ENCODE assay signal across 8 mouse cellular contexts in genomic region chr14:30549777-30550149, GRCm38 (mm10). TPM values are rescaled to one million over a fixed set of nuclear protein-coding genes. Genes with fewer than 3 reads are reported as not detected.
DNase-seq lines count a peak whose midpoint lies in the region; ATAC-seq and TF ChIP-seq lines count a peak whose summit lies in the region.

No protein-coding gene starts in this region.

- 11% methylated on average over 10 of the region's 10 CpGs for WGBS in cerebellum, adult 2 months
- WGBS in hindbrain, embryonic 13.5 days, result 1% methylated on average over 10 of the region's 10 CpGs
- WGBS in lung, postnatal 0 days, result 0% methylated on average over 10 of the region's 10 CpGs
- WGBS in stomach, embryonic 14.5 days, result under 1% methylated on average over 10 of the region's 10 CpGs

- no peaks in the 10 kb centered on the region for H3K9me3 ChIP-seq in hindbrain, embryonic 13.5 days
- H3K9me3 ChIP-seq in lung, postnatal 0 days (ENCODE audit: low read length), result no peaks in the 10 kb centered on the region
- no peaks in the 10 kb centered on the region for H3K9me3 ChIP-seq in stomach, embryonic 14.5 days (ENCODE audit: control insufficient read depth, low read depth, low read length)

- H3K9ac ChIP-seq in hindbrain, embryonic 13.5 days, result peak overlapping the region; percentile 92
- H3K9ac ChIP-seq in lung, postnatal 0 days (replicated peaks; ENCODE audit: low read depth), result peak overlapping the region; percentile 68
- peak overlapping the region; percentile 87 for H3K9ac ChIP-seq in stomach, embryonic 14.5 days (replicated peaks; ENCODE audit: low read depth, low read length)

- peak overlapping the region; percentile 77 for H3K4me3 ChIP-seq in cerebellum, adult 2 months (replicated peaks; ENCODE audit: insufficient read depth, low read depth, low read length)
- H3K4me3 ChIP-seq in hindbrain, embryonic 13.5 days, result peak overlapping the region; percentile 83
- H3K4me3 ChIP-seq in lung, postnatal 0 days (ENCODE audit: low read depth, low read length), result peak overlapping the region; percentile 67
- H3K4me3 ChIP-seq in stomach, embryonic 14.5 days (ENCODE audit: low read depth, low read length), result peak overlapping the region; percentile 87

- H3K27ac ChIP-seq in cerebellum, adult 2 months (ENCODE audit: insufficient read depth, low read length), result no peak overlapping the region
- H3K27ac ChIP-seq in hindbrain, embryonic 13.5 days, result peak overlapping the region; percentile 94
- peak overlapping the region; percentile 95 for H3K27ac ChIP-seq in lung, postnatal 0 days (ENCODE audit: low read length)
- peak overlapping the region; percentile 88; the same call in 1 of the 2 replicates for H3K27ac ChIP-seq in stomach, embryonic 14.5 days (ENCODE audit: low read length)

- ATAC-seq in hindbrain, embryonic 13.5 days (ENCODE audit: low FRiP score), result peak; percentile 16
- ATAC-seq in lung, postnatal 0 days, result no peak
- no peak for ATAC-seq in stomach, embryonic 14.5 days (ENCODE audit: insufficient number of reproducible peaks, insufficient read depth, low FRiP score, low read depth)
- no peak for ATAC-seq in frontal cortex, adult (ENCODE audit: low TSS enrichment)

- H3K4me1 ChIP-seq in cerebellum, adult 2 months (ENCODE audit: control insufficient read depth, insufficient read depth, low read length), result peaks cover 8% of the 10 kb centered on the region
- peaks cover 43% of the 10 kb centered on the region for H3K4me1 ChIP-seq in hindbrain, embryonic 13.5 days (replicated peaks)
- peaks cover 28% of the 10 kb centered on the region; the same call in 1 of the 2 replicates for H3K4me1 ChIP-seq in lung, postnatal 0 days (ENCODE audit: insufficient read depth, low read depth, low read length)
- H3K4me1 ChIP-seq in stomach, embryonic 14.5 days (ENCODE audit: control insufficient read depth, insufficient read depth, low read length), result peaks cover 22% of the 10 kb centered on the region

- no peak for TF ChIP-seq EP300 in lung, postnatal 0 days (IDR thresholded peaks at IDR 0.05)

- no peaks in the 10 kb centered on the region for H3K36me3 ChIP-seq in hindbrain, embryonic 13.5 days
- no peaks in the 10 kb centered on the region for H3K36me3 ChIP-seq in lung, postnatal 0 days (ENCODE audit: insufficient read depth, low read length)
- no peaks in the 10 kb centered on the region; the same call in 1 of the 2 replicates for H3K36me3 ChIP-seq in stomach, embryonic 14.5 days (ENCODE audit: control insufficient read depth, insufficient read depth, low read length)

- peak in 1 of 2 experiments; percentile 34 for DNase-seq in cerebellum, adult 2 months
- no peak for DNase-seq in cerebellum, adult 11 months
- DNase-seq in 3T3-L1 (ENCODE audit: low read depth, low spot score), result peak; percentile 15
- peak; percentile 54 to 55 for DNase-seq in cerebellum, postnatal 10 days
- peak; percentile 37 for DNase-seq in lung, postnatal 0 days (ENCODE audit: low spot score)

- no peaks in the 10 kb centered on the region for H3K27me3 ChIP-seq in cerebellum, adult 2 months (ENCODE audit: control insufficient read depth, insufficient read depth, low read length)
- H3K27me3 ChIP-seq in hindbrain, embryonic 13.5 days, result no peaks in the 10 kb centered on the region
- H3K27me3 ChIP-seq in lung, postnatal 0 days (replicated peaks; ENCODE audit: insufficient read depth, low read length), result no peaks in the 10 kb centered on the region
- H3K27me3 ChIP-seq in stomach, embryonic 14.5 days (ENCODE audit: control insufficient read depth, insufficient read depth, low read length), result no peaks in the 10 kb centered on the region

- TF ChIP-seq CTCF in cerebellum, adult 2 months (IDR thresholded peaks at IDR 0.05; ENCODE audit: borderline replicate concordance, insufficient read depth, low read depth, low read length), result no peak
- TF ChIP-seq CTCF in lung, postnatal 0 days (IDR thresholded peaks at IDR 0.05), result no peak

- H3K4me2 ChIP-seq in hindbrain, embryonic 13.5 days, result peak overlapping the region; percentile 94
- peak overlapping the region; percentile 85 for H3K4me2 ChIP-seq in lung, postnatal 0 days (replicated peaks; ENCODE audit: low read depth, low read length)
- H3K4me2 ChIP-seq in stomach, embryonic 14.5 days (replicated peaks; ENCODE audit: low read depth, low read length), result peak overlapping the region; percentile 83

- TF ChIP-seq POLR2A in cerebellum, adult 2 months (IDR thresholded peaks at IDR 0.05; ENCODE audit: borderline replicate concordance, insufficient read depth, low read length), result no peak

RNA-seq across cellular contexts. Expression of gene Tkt, which starts 1.6 kb away (rescaled TPM):
- polyA plus RNA-seq in cerebellum, adult 2 months (2012; rRNA removed), result 181 and 183 TPM in 2 replicates
- polyA plus RNA-seq in hindbrain, embryonic 13.5 days (2015; fragmentation: Nextera tagmentation; extraction: Ambion mirVana), result 231 TPM in 2 replicates
- 121 and 132 TPM in 2 replicates for polyA plus RNA-seq in lung, postnatal 0 days (2015; fragmentation: Nextera tagmentation; extraction: Ambion mirVana)
- 85.9 and 99.0 TPM in 2 replicates for polyA plus RNA-seq in stomach, embryonic 14.5 days (2014; fragmentation: Nextera tagmentation; extraction: Ambion mirVana)

RNA-seq across cellular contexts. Expression of gene Cacna1d, which starts 58.5 kb away (rescaled TPM):
- polyA plus RNA-seq in cerebellum, adult 2 months (2012; rRNA removed), result 35.0 and 46.0 TPM in 2 replicates
- polyA plus RNA-seq in hindbrain, embryonic 13.5 days (2015; fragmentation: Nextera tagmentation; extraction: Ambion mirVana), result 7.0 and 7.3 TPM in 2 replicates
- polyA plus RNA-seq in lung, postnatal 0 days (2015; fragmentation: Nextera tagmentation; extraction: Ambion mirVana), result 12.5 and 14.8 TPM in 2 replicates
- polyA plus RNA-seq in stomach, embryonic 14.5 days (2014; fragmentation: Nextera tagmentation; extraction: Ambion mirVana), result 15.3 and 19.3 TPM in 2 replicates
